16 mouse cellular contexts compared by ENCODE assay signal in genomic region chr3:51158449-51158848, GRCm38 (mm10).
"Had no signal": no experiment of that assay in that cellular context is flagged by ENCODE, and none has a peak within 500 bp of the region (broad histone marks: within the 10 kb centered on the region; RNA-seq: fewer than 3 reads in every experiment).

No protein-coding gene starts in this region.

- H3K4me3 ChIP-seq: kidney, embryonic 15.5 days; left cerebral cortex, adult 2 months; lung, embryonic 15.5 days; megakaryocyte, embryonic 14.5 days; neural tube, embryonic 12.5 days had no signal

- H3K4me2 ChIP-seq: kidney, embryonic 15.5 days; lung, embryonic 15.5 days; neural tube, embryonic 12.5 days had no signal

- ATAC-seq: intestine, embryonic 16.5 days had no signal

- H3K9ac ChIP-seq: kidney, embryonic 15.5 days; lung, embryonic 15.5 days; neural tube, embryonic 12.5 days had no signal

- DNase-seq: kidney, adult 2 months; kidney, postnatal 14 days; lung, postnatal 14 days; midbrain, embryonic 14.5 days; retina, postnatal 1 day; right cerebral cortex, postnatal 4 days; spleen, adult 18-20 months; thymus, adult 18-20 months; thymus, postnatal 14 days had no signal

- H3K36me3 ChIP-seq: kidney, embryonic 15.5 days; lung, embryonic 15.5 days; neural tube, embryonic 12.5 days had no signal

- H3K27me3 ChIP-seq: kidney, embryonic 15.5 days; lung, embryonic 15.5 days; neural tube, embryonic 12.5 days had no signal

- H3K27ac ChIP-seq: kidney, embryonic 15.5 days; left cerebral cortex, adult 2 months; lung, embryonic 15.5 days; macrophage; neural tube, embryonic 12.5 days had no signal

- H3K9me3 ChIP-seq: kidney, embryonic 15.5 days; lung, embryonic 15.5 days; megakaryocyte, embryonic 14.5 days; neural tube, embryonic 12.5 days had no signal
